Mouse (Mus musculus): ENCODE results near the gene Hoxc5. TPM values are rescaled to one million over a fixed set of nuclear protein-coding genes. Genes with fewer than 3 reads are reported as not detected.
A peak's percentile ranks its signal among the peaks of the same experiment; 100 is the strongest.

Gene Hoxc5
- polyA plus RNA-seq, 1 experiment = 7.0 TPM

- DNase-seq (ENCODE audit: low read depth) = no peak
- TF ChIP-seq POLR2A (IDR thresholded peaks at IDR 0.05; ENCODE audit: borderline replicate concordance, extremely low read depth, insufficient read depth, insufficient read length, poor library complexity, severe bottlenecking) (no peak), CTCF (IDR thresholded peaks at IDR 0.05; ENCODE audit: borderline replicate concordance, extremely low read depth, insufficient read depth, insufficient read length) (no peak)
Observed at GRCm38 (mm10) chr15:103059393-103059992, 92.2 kb downstream of the Hoxc5 start.

- no peak for TF ChIP-seq POLR2A (IDR thresholded peaks at IDR 0.05; ENCODE audit: borderline replicate concordance, extremely low read depth, insufficient read depth, insufficient read length, poor library complexity, severe bottlenecking)
- TF ChIP-seq CTCF (IDR thresholded peaks at IDR 0.05; ENCODE audit: borderline replicate concordance, extremely low read depth, insufficient read depth, insufficient read length) = no peak
- DNase-seq (ENCODE audit: low read depth) = no peak
Observed at GRCm38 (mm10) chr15:103060021-103060340, 92.7 kb downstream of the Hoxc5 start.

DNA sequence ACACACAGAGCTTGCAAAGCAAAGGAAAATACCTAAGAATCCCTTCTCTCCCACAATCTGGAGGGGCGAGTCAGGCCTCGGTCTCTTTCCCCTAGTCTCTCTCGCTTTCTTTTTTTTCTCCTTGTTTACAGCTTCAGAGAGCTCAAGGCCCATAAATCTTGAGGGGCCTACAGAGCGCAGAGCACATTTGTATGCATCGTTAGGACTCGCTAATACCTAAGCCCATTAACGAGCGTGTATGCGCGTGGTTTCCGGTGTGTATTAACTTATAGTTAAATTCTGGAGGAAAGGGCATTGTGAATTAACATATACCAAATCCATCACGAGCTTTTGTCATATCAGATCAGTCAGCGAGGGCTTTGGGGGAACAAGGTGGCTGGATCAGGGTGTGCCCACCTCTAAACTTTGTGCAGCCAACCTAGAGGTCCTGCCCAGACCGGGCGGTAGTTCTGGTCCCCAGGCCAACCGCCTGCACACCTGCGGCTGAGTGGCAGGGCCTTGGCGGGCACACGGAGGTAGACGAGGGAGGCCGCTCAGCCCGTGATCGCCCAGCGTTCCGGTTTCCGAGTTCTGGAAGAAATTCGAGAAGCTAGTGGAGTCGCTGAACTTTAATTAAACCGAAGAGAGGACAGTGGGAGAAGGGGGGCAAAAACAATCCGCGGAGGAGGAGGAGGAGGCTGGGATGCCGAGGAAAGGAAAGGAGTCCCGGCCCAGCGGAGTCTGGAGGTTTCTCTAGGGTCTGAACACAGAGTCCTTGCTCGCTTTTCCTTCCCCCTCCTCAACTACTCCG, 93.3 kb downstream of the Hoxc5 start:
- peak; percentile 58 for DNase-seq (ENCODE audit: low read depth)
- TF ChIP-seq POLR2A (IDR thresholded peaks at IDR 0.05; ENCODE audit: borderline replicate concordance, extremely low read depth, insufficient read depth, insufficient read length, poor library complexity, severe bottlenecking) (no peak), CTCF (IDR thresholded peaks at IDR 0.05; ENCODE audit: borderline replicate concordance, extremely low read depth, insufficient read depth, insufficient read length) (no peak)

- DNase-seq (ENCODE audit: low read depth) = peak; percentile 47
- TF ChIP-seq POLR2A (IDR thresholded peaks at IDR 0.05; ENCODE audit: borderline replicate concordance, extremely low read depth, insufficient read depth, insufficient read length, poor library complexity, severe bottlenecking) = no peak
- TF ChIP-seq CTCF (IDR thresholded peaks at IDR 0.05; ENCODE audit: borderline replicate concordance, extremely low read depth, insufficient read depth, insufficient read length) = no peak
Observed at GRCm38 (mm10) chr15:103061131-103061825, 94.0 kb downstream of the Hoxc5 start.

DNA sequence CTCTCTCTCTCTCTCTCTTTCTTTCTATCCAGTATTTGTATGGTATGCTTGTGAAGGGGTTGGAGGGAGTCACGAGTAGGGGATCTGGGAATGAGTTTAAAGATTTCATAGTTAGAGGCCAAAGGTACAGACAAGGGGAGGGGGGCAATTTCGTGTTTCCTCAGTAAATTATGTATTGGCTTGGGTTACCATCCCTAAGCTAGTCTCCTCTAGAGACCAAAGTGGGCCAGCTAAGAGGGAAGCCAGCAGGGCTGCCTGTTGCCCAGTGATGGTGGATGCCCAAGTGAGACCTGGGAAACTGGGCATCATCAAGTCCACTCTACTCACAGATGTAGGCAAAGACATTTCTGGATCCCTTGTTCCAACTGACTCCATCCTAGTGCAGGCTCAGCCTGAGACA, 94.7 kb downstream of the Hoxc5 start:
- no peak for DNase-seq (ENCODE audit: low read depth)
- TF ChIP-seq POLR2A (IDR thresholded peaks at IDR 0.05; ENCODE audit: borderline replicate concordance, extremely low read depth, insufficient read depth, insufficient read length, poor library complexity, severe bottlenecking) (no peak), CTCF (IDR thresholded peaks at IDR 0.05; ENCODE audit: borderline replicate concordance, extremely low read depth, insufficient read depth, insufficient read length) (no peak)

DNA sequence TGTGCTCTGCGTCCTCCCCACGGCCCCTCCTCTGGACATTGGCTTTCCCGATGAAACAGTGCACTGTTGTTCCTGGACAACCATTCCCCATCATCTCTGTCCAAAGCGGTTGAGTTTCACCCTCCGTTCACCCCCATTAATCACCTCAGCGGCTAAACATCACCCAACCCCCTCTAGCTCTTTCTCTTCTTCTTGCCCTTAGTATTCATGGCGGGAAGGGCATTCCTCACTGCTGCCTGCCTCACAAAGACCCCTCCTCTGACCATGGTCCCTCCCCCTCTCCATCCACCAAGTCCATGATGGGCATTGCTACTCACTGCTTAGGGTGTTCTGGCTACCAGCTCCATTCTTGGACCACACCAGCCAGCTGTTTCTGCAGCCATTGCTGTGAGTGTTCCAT, 98.4 kb downstream of the Hoxc5 start:
- no peak for TF ChIP-seq CTCF (IDR thresholded peaks at IDR 0.05; ENCODE audit: borderline replicate concordance, extremely low read depth, insufficient read depth, insufficient read length)
- TF ChIP-seq POLR2A (IDR thresholded peaks at IDR 0.05; ENCODE audit: borderline replicate concordance, extremely low read depth, insufficient read depth, insufficient read length, poor library complexity, severe bottlenecking) = no peak
- DNase-seq (ENCODE audit: low read depth) = no peak

Other genes starting within 250 kb of the Hoxc5 start
- gene Calcoco1, start 245.3 kb upstream of the Hoxc5 start, polyA plus RNA-seq (2012; rRNA removed) = 46.2 and 48.4 TPM in 2 replicates
- 0.06 and 0.15 TPM in 2 replicates for gene Hoxc13, start 46.3 kb upstream of the Hoxc5 start, polyA plus RNA-seq (2012; rRNA removed)
- not detected in 2 replicates for gene Hoxc12, start 30.7 kb upstream of the Hoxc5 start, polyA plus RNA-seq (2012; rRNA removed)
- not detected in 2 replicates for gene Hoxc11, start 13.0 kb upstream of the Hoxc5 start, polyA plus RNA-seq (2012; rRNA removed)
- gene Hoxc10, start 647 bp upstream of the Hoxc5 start, polyA plus RNA-seq (2012; rRNA removed) = 0.03 TPM in 1 of 2 replicates, not detected in the other
- gene Hoxc9, start 9.0 kb downstream of the Hoxc5 start, polyA plus RNA-seq (2012; rRNA removed) = not detected in 2 replicates
- gene Hoxc8, start 23.2 kb downstream of the Hoxc5 start, polyA plus RNA-seq (2012; rRNA removed) = not detected in 2 replicates
- 0.11 and 0.63 TPM in 2 replicates for gene Hoxc6, start 30.8 kb downstream of the Hoxc5 start, polyA plus RNA-seq (2012; rRNA removed)
- 1.2 and 13.6 TPM in 2 replicates for gene Hoxc4, start 51.5 kb downstream of the Hoxc5 start, polyA plus RNA-seq (2012; rRNA removed)
- 30.5 and 31.6 TPM in 2 replicates for gene Smug1, start 199.6 kb downstream of the Hoxc5 start, polyA plus RNA-seq (2012; rRNA removed)